Mouse (Mus musculus) E14TG2a.4 (cell line): Measurements from ENCODE around the gene Ambra1.

Experiments used
- H3K27me3 ChIP-seq: 2 replicates; pipeline ENCODE4 v1.6.1; 2014; ENCODE audit warnings: low read length, control low read depth; ENCODE audit not compliant: insufficient read depth
- H3K36me3 ChIP-seq: 2 replicates; pipeline ENCODE4 v1.6.1; 2014; ENCODE audit warnings: low read length, control low read depth; ENCODE audit not compliant: insufficient read depth
- H3K4me1 ChIP-seq: replicated peaks from 2 replicates; pipeline ENCODE4 v1.6.1; 2014; ENCODE audit warnings: low read depth, low read length, control low read depth
- H3K4me3 ChIP-seq: replicated peaks from 2 replicates; pipeline ENCODE4 v1.5.1; 2014; ENCODE audit warnings: mild to moderate bottlenecking, low read length
- H3K9me3 ChIP-seq: 2 replicates; pipeline ENCODE4 v1.6.1; 2014; ENCODE audit warnings: low read length, control low read depth
- CTCF ChIP-seq: conservative IDR thresholded peaks from 2 replicates; pipeline ENCODE4 v1.5.1; 2014; ENCODE audit warnings: low read length
- NANOG ChIP-seq: IDR thresholded peaks from 2 replicates; pipeline ENCODE4 v1.6.1; 2014; ENCODE audit warnings: borderline replicate concordance, low read length, mixed read lengths
- POU5F1 ChIP-seq: IDR thresholded peaks from 2 replicates; pipeline ENCODE4 v1.6.1; 2014; ENCODE audit warnings: low read length, borderline replicate concordance

The Ambra1 gene

DNA sequence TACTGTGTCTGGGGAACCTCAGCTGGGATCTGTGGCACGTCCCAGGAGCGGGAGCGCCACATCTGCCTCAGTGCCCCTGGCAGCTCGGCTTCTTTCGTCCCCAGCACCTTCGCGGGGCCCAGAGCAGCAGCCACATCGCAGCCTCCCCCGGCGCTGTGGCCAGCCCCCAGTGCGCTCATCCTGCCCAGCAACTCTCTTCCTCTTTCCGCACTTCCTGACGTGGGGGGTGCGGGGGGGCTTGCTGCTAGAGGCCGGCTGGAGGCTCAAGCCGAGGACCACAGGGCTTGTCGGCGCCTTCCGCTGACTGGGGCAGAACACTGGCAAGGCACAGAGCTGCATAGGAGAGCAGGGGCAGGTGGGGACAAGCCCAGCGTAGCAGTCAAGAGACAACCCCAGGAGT, 235.5 kb downstream of the Ambra1 start:
- TF ChIP-seq POU5F1 (no peak), CTCF (no peak), NANOG (no peak)

GRCm38 (mm10) chr2:91966367-91966766, 236.4 kb downstream of the Ambra1 start:
- Histone ChIP-seq H3K4me1 (peaks cover 88% of the 10 kb centered on the region), H3K9me3 (no peaks in the 10 kb centered on the region), H3K27me3 (peaks cover 28% of the 10 kb centered on the region), H3K4me3 (no peak overlapping the region), H3K36me3 (peaks cover 1% of the 10 kb centered on the region; the same call in 1 of the 2 replicates)
- TF ChIP-seq NANOG (no peak), CTCF (no peak), POU5F1 (no peak)

More for the DNA sequence above, 235.5 kb downstream of the Ambra1 start:
- Histone ChIP-seq H3K36me3 (peaks cover 7% of the 10 kb centered on the region), H3K27me3 (peaks cover 20% of the 10 kb centered on the region; the same call in 1 of the 2 replicates), H3K9me3 (no peaks in the 10 kb centered on the region), H3K4me1 (peaks cover 87% of the 10 kb centered on the region), H3K4me3 (peak overlapping the region; percentile 79)

DNA sequence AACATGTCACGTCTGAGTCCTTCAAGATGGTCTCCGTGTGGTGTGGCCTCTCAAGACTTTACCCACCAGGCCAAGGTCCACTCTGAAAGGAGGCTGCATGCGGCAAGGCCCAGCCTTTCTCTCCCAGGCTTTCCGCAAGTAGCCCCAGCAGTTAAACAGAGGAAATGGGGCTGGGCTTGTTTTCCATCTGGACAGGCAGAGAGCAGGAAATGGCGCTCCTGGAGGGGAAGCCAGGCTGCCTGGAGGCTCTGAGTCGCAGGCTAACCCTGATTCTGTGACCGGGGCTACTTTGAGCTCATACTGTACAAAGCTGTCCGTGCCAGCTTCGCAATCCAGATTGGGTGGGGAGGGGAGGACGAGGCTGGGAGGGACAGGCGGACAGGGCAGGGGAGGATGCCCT, 238.0 kb downstream of the Ambra1 start:
- Histone ChIP-seq H3K27me3 (peaks cover 33% of the 10 kb centered on the region), H3K9me3 (no peaks in the 10 kb centered on the region), H3K4me1 (peaks cover 88% of the 10 kb centered on the region), H3K36me3 (no peaks in the 10 kb centered on the region), H3K4me3 (peak overlapping the region; percentile 48)
- TF ChIP-seq CTCF (no peak), NANOG (no peak), POU5F1 (no peak)
